Mouse (Mus musculus): ENCODE data around the gene Lrrk1. TPM values are rescaled to one million over a fixed set of nuclear protein-coding genes. Genes with fewer than 3 reads are reported as not detected.

The Lrrk1 gene
- polyA plus RNA-seq, 1 experiment from 2014 or later, result 12.4 TPM

DNA sequence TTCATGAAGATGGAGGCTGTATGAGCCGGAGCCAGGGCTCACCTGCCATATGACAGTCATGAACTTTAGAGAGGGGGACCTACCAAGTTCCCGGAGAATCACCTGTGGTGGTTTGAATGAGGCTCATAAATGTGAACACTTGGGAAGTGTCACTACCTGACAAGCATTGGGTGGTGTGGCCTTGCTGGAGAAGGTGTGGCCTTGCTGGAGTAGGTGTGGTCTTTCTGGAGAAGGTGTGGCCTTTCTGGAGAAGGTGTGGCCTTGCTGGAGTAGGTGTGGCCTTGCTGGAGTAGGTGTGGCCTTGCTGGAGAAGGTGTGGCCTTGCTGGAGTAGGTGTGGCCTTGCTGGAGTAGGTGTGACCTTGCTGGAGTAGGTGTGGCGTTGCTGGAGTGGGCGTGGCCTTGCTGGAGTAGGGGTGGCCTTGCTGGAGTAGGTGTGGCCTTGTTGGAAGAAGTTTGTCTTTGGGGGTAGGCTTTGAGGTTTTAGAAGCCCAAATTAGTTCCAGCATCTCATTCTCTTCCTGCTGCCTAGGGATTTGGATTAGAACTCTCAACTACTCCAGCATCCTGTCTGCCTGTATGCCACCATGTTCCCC lies 54.1 kb downstream of the Lrrk1 start:
- H3K9me3 ChIP-seq, result no peaks in the 10 kb centered on the region
- H3K4me2 ChIP-seq (replicated peaks), result no peak overlapping the region
- peaks cover 14% of the 10 kb centered on the region for H3K36me3 ChIP-seq
- H3K4me1 ChIP-seq, result no peaks in the 10 kb centered on the region
- no peaks in the 10 kb centered on the region for H3K27me3 ChIP-seq
- WGBS, result 82% methylated on average over 4 of the region's 4 CpGs
- no peak overlapping the region for H3K4me3 ChIP-seq
- H3K27ac ChIP-seq, result no peak overlapping the region
- ATAC-seq (ENCODE audit: insufficient number of reproducible peaks, insufficient read depth, low FRiP score, low TSS enrichment), result no peak
- H3K9ac ChIP-seq, result no peak overlapping the region

DNA sequence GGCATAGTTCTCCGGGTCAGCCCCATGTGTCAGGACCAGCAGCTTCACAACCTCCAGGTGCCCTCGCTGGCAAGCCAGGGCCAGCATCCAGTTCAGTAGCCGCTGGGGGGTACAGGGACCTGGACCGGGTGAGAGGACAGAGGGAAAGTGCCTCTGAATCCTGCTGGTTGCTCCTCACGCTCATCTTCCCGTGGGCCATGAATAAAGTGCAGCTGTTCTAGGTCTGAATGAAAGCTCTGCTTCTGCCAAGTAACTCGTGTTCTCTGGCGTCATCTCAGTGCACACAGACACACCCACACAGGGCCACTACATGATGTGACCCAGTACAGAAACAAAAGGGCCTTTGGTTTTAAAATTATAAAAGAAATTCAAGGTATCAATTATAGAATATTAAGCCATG lies 55.8 kb downstream of the Lrrk1 start:
- Histone ChIP-seq H3K4me3 (no peak overlapping the region), H3K4me2 (replicated peaks) (no peak overlapping the region), H3K4me1 (no peaks in the 10 kb centered on the region), H3K9ac (no peak overlapping the region), H3K27ac (no peak overlapping the region), H3K27me3 (no peaks in the 10 kb centered on the region), H3K9me3 (no peaks in the 10 kb centered on the region), H3K36me3 (peaks cover 14% of the 10 kb centered on the region)
- no peak for ATAC-seq (ENCODE audit: insufficient number of reproducible peaks, insufficient read depth, low FRiP score, low TSS enrichment)
- 87% methylated on average over 8 of the region's 8 CpGs for WGBS

DNA sequence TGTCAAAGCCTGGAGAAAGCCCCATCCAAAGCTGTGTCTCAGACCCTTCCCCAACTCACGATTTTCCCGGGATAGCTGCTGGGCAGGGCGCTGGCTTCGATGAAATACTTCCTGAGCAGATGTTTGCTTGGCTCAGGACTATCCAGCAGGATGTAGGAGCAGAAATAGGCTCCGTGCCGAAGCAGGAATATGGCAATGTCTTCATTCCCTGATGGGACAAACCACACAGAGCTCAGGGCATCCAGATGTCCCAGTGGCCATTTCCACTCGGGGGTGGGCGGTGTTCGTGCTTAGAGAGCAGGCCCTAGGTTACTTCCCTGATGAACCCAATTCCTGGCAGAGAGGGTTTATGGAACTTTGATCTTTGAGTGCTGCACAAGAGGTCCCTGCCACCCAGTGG lies 57.5 kb downstream of the Lrrk1 start:
- no peaks in the 10 kb centered on the region for H3K27me3 ChIP-seq
- H3K36me3 ChIP-seq, result peaks cover 14% of the 10 kb centered on the region
- no peak overlapping the region for H3K27ac ChIP-seq
- no peak overlapping the region for H3K9ac ChIP-seq
- 78% methylated on average over 9 of the region's 9 CpGs for WGBS
- H3K4me1 ChIP-seq, result no peaks in the 10 kb centered on the region
- no peak for ATAC-seq (ENCODE audit: insufficient number of reproducible peaks, insufficient read depth, low FRiP score, low TSS enrichment)
- H3K4me2 ChIP-seq (replicated peaks), result no peak overlapping the region
- no peaks in the 10 kb centered on the region for H3K9me3 ChIP-seq
- no peak overlapping the region for H3K4me3 ChIP-seq

DNA sequence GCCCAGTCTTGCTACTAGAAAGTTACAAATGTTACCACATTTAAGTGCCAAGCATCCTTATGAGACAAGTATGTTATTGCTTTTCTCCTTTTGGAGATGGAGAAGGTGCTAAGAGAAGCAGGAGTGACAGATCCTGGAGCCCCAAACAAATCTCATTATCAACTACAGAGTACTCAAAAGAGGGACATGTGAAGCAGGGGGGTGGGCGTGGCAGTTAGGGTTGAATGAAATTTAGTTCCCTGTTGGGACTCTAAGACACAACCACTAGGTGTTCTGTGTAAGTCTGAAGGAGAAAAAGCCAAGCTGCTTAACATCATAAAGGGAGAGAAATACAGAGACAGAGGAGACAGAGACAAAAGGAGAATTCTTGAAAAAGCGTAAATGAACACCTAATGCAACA lies 60.6 kb downstream of the Lrrk1 start:
- no peak overlapping the region for H3K9ac ChIP-seq

DNA sequence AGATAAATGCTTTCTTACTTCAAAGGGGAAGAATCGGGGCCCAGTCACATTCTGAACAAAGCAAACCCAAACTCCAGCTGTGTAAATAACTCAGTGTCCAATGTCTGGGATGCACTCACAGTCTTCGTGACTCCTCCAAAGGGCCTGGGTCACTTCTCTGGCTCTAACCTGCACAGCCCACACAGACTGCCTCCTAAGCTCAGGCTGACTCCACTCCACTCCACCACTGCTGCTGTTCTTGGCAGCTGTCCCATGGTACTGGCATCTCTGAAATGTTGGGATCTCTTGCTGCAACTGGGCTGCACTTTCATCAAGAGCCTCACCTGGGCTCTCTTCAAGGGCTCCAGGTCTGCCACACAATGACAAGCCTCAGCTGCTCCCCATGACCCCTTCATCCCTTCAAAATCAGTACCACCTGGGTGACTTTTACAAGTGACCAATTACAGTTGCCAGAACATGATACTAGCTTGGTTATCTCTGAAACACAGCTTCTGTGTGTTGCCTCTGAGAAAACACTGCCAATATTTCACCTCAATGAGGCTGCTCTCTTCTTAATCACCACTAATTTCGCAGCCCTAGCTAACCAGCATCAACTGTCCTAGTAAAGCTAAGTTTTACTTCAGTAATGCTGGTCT lies 62.6 kb downstream of the Lrrk1 start:
- ATAC-seq (ENCODE audit: insufficient number of reproducible peaks, insufficient read depth, low FRiP score, low TSS enrichment), result no peak
- no peak overlapping the region for H3K4me3 ChIP-seq
- no peak overlapping the region for H3K27ac ChIP-seq
- no peak overlapping the region for H3K4me2 ChIP-seq (replicated peaks)
- H3K4me1 ChIP-seq, result peaks cover 13% of the 10 kb centered on the region
- H3K36me3 ChIP-seq, result no peaks in the 10 kb centered on the region
- no peaks in the 10 kb centered on the region for H3K9me3 ChIP-seq
- whole genome bisulfite sequencing, result 59% methylated on average over 3 of the region's 3 CpGs
- no peaks in the 10 kb centered on the region for H3K27me3 ChIP-seq
- H3K9ac ChIP-seq, result no peak overlapping the region

More for the DNA sequence above, 60.6 kb downstream of the Lrrk1 start:
- Histone ChIP-seq H3K36me3 (no peaks in the 10 kb centered on the region), H3K4me1 (0 out of 2 replicates have a peak, but pooled peaks cover 5% of the 10 kb centered on the region), H3K9me3 (no peaks in the 10 kb centered on the region), H3K27ac (no peak overlapping the region), H3K4me3 (no peak overlapping the region), H3K4me2 (replicated peaks) (no peak overlapping the region), H3K27me3 (no peaks in the 10 kb centered on the region)
- no peak for ATAC-seq (ENCODE audit: insufficient number of reproducible peaks, insufficient read depth, low FRiP score, low TSS enrichment)
- WGBS, result 88% methylated on average over 2 of the region's 2 CpGs

DNA sequence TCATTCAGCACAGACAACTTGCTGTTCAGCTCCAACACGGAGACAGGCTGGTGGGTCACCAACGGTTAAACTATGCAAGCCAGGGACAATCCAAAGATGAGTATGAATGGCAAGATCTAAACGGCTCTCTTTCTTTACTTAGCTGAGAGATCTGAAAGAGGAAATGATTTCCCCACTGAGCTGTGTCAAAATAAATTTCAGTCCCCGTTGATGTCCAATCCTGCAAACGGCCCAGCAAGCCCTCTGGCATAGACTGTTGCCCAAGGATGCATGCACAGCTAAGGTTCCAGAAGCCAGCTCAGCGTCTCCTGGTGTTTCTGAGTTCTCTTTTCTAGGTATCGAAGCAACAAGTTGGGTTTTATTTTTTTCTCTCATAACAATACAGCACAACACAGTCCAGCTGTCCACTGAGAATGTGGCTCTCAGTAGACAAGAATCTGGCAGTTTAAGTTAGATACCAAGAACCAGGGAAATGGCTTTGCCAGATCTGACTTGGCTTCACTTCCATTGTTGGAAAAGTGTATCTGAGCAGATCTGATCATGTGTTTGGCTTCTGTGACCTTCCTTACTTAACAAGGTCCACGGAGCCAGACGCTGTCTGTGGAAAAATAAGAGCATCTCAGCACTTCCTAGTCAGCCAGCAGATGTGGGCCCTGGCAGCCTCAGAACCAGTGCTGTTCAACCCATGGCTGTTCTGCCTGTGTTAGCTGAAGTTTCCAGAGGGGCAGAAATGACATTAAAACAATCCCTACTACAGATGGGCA lies 64.7 kb downstream of the Lrrk1 start:
- no peak for ATAC-seq (ENCODE audit: insufficient number of reproducible peaks, insufficient read depth, low FRiP score, low TSS enrichment)
- Histone ChIP-seq H3K4me2 (replicated peaks) (no peak overlapping the region), H3K27me3 (no peaks in the 10 kb centered on the region), H3K4me1 (peaks cover 18% of the 10 kb centered on the region), H3K4me3 (no peak overlapping the region), H3K9me3 (no peaks in the 10 kb centered on the region), H3K36me3 (no peaks in the 10 kb centered on the region), H3K9ac (no peak overlapping the region), H3K27ac (no peak overlapping the region)
- 56% methylated on average over 9 of the region's 9 CpGs for WGBS

DNA sequence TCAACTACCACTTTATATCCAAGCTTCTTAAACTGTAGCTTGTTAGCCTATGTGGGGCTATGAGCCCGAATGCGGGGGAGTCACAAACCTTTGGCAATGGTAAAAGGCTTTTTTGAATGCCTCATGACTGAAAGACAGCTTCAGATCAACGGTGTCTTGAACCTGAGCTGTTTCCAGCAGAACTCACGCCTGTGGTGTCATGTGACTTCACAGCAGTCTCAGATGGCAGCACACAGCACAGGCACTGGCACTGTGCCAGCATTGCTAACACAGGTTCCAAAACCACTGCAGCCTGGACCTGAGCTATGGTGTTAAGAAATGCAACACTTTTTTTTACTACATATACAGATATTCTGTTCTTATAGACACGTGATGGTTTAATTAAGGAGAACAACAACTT lies 67.2 kb downstream of the Lrrk1 start:
- no peak overlapping the region for H3K4me3 ChIP-seq
- ATAC-seq (ENCODE audit: insufficient number of reproducible peaks, insufficient read depth, low FRiP score, low TSS enrichment), result no peak
- WGBS, result 43% methylated on average over 5 of the region's 5 CpGs

DNA sequence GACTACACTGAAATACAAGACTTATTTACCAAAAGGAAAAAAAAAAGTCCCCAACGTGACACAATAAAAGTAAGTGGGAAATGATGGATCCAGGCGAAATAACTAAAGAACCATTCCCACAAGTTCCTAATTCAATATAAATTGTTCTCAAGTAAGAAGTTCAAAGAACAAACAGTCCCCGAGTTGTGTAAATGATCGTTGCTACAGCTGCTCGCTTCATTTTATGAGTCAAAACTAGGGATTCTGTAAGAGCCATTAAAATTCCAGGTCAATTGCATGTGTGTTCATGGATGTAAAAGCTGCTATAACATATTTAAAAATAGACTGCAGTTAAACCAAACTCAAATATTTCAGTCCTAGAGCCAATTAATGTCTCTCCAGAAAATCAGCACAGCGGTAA lies 70.0 kb downstream of the Lrrk1 start:
- Histone ChIP-seq H3K27ac (no peak overlapping the region), H3K4me2 (replicated peaks) (no peak overlapping the region), H3K27me3 (no peaks in the 10 kb centered on the region), H3K9me3 (0 out of 2 replicates have a peak, but pooled peaks cover 5% of the 10 kb centered on the region), H3K9ac (no peak overlapping the region), H3K36me3 (no peaks in the 10 kb centered on the region), H3K4me3 (no peak overlapping the region), H3K4me1 (peaks cover 15% of the 10 kb centered on the region)
- no peak for ATAC-seq (ENCODE audit: insufficient number of reproducible peaks, insufficient read depth, low FRiP score, low TSS enrichment)
- 80% methylated on average over 6 of the region's 6 CpGs for WGBS

More for the DNA sequence above, 67.2 kb downstream of the Lrrk1 start:
- Histone ChIP-seq H3K27me3 (no peaks in the 10 kb centered on the region), H3K36me3 (no peaks in the 10 kb centered on the region), H3K27ac (no peak overlapping the region), H3K4me2 (replicated peaks) (no peak overlapping the region), H3K9ac (no peak overlapping the region), H3K9me3 (0 out of 2 replicates have a peak, but pooled peaks cover 1% of the 10 kb centered on the region), H3K4me1 (peaks cover 18% of the 10 kb centered on the region)

DNA sequence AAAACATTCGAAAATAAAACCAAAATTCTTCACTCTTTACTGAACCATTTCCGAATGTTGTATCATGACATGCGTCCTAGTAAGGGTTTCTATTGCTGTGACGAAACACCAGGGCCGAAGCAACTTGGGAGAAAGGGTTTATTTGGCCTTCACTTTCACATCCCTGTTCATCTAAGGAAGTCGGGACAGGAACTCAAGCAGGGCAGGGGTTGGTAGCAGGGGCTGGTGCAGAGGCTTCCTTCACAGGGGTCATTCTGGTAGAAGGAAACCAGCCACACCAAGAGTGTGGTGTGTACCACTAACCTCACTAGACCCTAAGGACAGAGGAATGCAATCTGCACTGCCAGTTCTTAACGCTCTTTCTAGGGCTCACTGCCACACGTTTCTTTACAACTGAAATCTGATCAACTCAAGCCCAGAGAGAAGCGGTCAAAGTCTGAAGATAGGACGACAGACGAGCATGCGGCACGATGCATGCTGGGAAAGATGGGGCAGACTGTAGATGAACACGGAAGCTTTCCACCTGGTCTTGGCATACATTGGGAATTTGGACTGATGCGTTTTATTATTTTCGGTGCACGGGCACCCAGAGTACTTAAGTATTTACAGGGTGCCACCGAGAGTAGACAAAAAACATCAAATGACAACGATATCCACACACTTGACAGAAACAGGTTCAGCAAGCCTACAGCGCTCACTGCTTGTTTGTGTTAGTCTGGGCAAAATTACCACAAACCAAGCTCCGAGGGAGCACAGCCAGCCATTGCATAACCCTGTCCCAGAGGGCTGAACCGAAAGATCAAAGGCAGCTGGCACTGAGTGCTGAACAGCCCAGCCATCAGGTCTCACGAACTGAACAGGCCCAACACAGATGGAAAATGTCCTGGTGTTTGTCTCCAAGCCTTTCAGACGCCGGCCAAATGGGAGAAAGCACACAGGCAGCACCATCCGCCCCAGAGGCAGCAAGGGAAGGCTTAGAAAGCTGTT lies 77.2 kb downstream of the Lrrk1 start:
- Histone ChIP-seq H3K4me3 (no peak overlapping the region), H3K4me2 (replicated peaks) (no peak overlapping the region), H3K27ac (no peak overlapping the region), H3K4me1 (no peaks in the 10 kb centered on the region), H3K27me3 (no peaks in the 10 kb centered on the region), H3K9me3 (0 out of 2 replicates have a peak, but pooled peaks cover 3% of the 10 kb centered on the region), H3K36me3 (0 out of 2 replicates have a peak, but pooled peaks cover 6% of the 10 kb centered on the region), H3K9ac (no peak overlapping the region)
- no peak for ATAC-seq (ENCODE audit: insufficient number of reproducible peaks, insufficient read depth, low FRiP score, low TSS enrichment)
- WGBS, result 72% methylated on average over 26 of the region's 26 CpGs

DNA sequence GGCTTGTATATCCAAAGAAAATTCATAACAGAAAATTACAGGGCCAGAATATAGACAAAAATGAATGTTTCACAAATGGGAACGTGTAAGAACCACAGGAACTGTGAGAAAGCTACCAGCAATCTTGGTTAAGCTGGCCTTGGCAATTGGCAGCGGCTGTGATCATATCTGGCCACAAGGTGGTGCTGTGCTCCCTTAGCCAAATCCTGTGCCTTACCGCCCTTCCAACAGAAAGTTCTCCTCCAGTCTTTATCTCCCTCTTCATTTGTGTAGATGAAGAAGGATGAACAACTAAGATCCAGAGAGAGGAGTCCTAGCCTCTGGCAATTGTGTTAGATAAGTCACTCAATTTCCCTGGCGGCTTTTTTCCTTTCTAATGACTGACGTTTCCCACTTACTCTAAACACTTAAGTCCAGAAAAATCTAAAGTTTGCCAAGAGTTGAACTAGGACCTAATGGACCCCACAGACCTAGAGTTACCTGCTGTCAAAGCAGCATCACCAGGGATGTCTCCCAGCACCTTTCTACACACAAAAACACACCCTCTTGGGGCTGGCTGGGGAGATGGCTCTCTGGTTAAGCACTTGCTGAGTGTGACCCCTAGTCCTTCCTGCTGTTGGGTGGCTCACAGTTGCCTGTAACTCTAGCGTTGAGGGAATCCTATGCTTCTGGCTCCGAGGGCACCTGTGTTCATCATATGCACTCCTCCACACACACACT lies 78.0 kb downstream of the Lrrk1 start:
- Histone ChIP-seq H3K9ac (no peak overlapping the region), H3K36me3 (0 out of 2 replicates have a peak, but pooled peaks cover 6% of the 10 kb centered on the region), H3K27me3 (no peaks in the 10 kb centered on the region), H3K4me2 (replicated peaks) (no peak overlapping the region), H3K27ac (no peak overlapping the region), H3K4me3 (no peak overlapping the region), H3K9me3 (no peaks in the 10 kb centered on the region), H3K4me1 (no peaks in the 10 kb centered on the region)
- no peak for ATAC-seq (ENCODE audit: insufficient number of reproducible peaks, insufficient read depth, low FRiP score, low TSS enrichment)
- WGBS, result 41% methylated on average over 7 of the region's 7 CpGs

Data from embryonic facial prominence, embryonic 12.5 days (tissue).